Mouse (Mus musculus) heart, postnatal 0 days (tissue): ENCODE data around the gene Olfr1216.

Experiments
- CTCF ChIP-seq: IDR thresholded peaks from 2 replicates; pipeline ENCODE4 v1.5.1; 2016; ENCODE audit warnings: antibody characterized with exemption, control low read depth, low read depth
- EP300 ChIP-seq: IDR thresholded peaks from 2 replicates; pipeline ENCODE4 v1.6.1; 2016; ENCODE audit warnings: antibody characterized with exemption, low read depth

DNA sequence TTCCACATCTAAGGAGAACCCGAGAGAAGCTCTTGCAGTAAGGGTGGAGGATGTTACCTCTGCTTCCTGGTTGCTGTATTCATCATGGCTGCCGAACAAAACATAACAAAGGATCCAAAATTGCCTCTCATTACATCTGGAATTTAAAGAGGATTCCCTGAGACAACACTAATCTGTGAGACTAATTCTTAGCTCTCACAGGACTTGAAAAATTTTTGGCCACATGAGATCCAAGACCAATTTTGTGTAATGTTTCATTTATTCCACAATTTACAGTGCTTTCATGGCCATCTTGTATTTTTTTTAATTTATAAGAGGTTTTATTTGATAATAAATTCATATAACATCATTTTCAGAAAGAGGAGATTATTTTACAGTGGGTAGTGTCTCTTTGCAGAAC is 13.8 kb upstream of the Olfr1216 start, which contains the start of gene Olfr1217:
- no peak for TF ChIP-seq CTCF
- TF ChIP-seq EP300 = no peak
